Mouse (Mus musculus) forebrain, embryonic 12.5 days (tissue): ENCODE data around the gene Bcl2l12. TPM values are rescaled to one million over a fixed set of nuclear protein-coding genes. Genes with fewer than 3 reads are reported as not detected.
A peak's percentile ranks its signal among the peaks of the same experiment; 100 is the strongest.
"Not testable (repeated sequence)": the region's sequence is repeated elsewhere in the genome, so short reads cannot be mapped to it uniquely, and the experiment has no call there.

Experiments used
- ATAC-seq: fragments of 200-750 bp; cut with Nextera tagmentation; 2 replicates; pipeline ENCODE4 v1.8.0; 2017; ENCODE audit warnings: moderate TSS enrichment; ENCODE audit not compliant: low FRiP score
- H3K27ac ChIP-seq: fragments of 300-500 bp; sonication (generic); 2 replicates; pipeline ENCODE4 v1.5.1; 2016; ENCODE audit warnings: mild to moderate bottlenecking
- H3K27me3 ChIP-seq: fragments of 300-500 bp; sonication (generic); 2 replicates; pipeline ENCODE4 v1.6.1; 2016; ENCODE audit warnings: mild to moderate bottlenecking
- H3K36me3 ChIP-seq: fragments of 300-500 bp; sonication (generic); replicated peaks from 2 replicates; pipeline ENCODE4 v1.6.1; 2016; ENCODE audit warnings: mild to moderate bottlenecking
- H3K4me1 ChIP-seq: fragments of 300-500 bp; sonication (generic); 2 replicates; pipeline ENCODE4 v1.6.1; 2016
- H3K4me2 ChIP-seq: fragments of 300-500 bp; sonication (generic); 2 replicates; pipeline ENCODE4 v1.6.1; 2016; ENCODE audit warnings: mild to moderate bottlenecking, moderate library complexity
- H3K4me3 ChIP-seq: fragments of 300-500 bp; sonication (generic); replicated peaks from 2 replicates; pipeline ENCODE4 v1.5.1; 2016; ENCODE audit warnings: mild to moderate bottlenecking
- H3K9ac ChIP-seq: fragments of 300-500 bp; sonication (generic); 2 replicates; pipeline ENCODE4 v1.6.1; 2016; ENCODE audit warnings: mild to moderate bottlenecking
- H3K9me3 ChIP-seq: fragments of 300-500 bp; sonication (generic); 2 replicates; pipeline ENCODE4 v1.6.1; 2016
- WGBS: fragments of 180-500 bp; shearing (Covaris S2); methylation state at CpG from one replicate; pipeline ENCODE4 v1.1.7; 2016; 5-methylcytosine and 5-hydroxymethylcytosine counted together
- polyA plus RNA-seq: library from polyadenylated mRNA; unstranded; fragments of >200 nt; fragmentation: Nextera tagmentation; extraction: Ambion mirVana; gene quantifications from 2 replicates; pipeline ENCODE4 v1.2.1, GENCODE M21; 2016

The Bcl2l12 gene
- polyA plus RNA-seq, 1 experiment from 2014 or later: 66.4 TPM

GRCm38 (mm10) chr7:45029995-45030394 lies 31.5 kb upstream of the Bcl2l12 start:
- 91% methylated on average over 6 of the region's 6 CpGs for WGBS
- no peaks in the 10 kb centered on the region; the same call in 1 of the 2 replicates for H3K4me1 ChIP-seq
- no peaks in the 10 kb centered on the region for H3K27me3 ChIP-seq
- no peak overlapping the region for H3K27ac ChIP-seq
- no peak for ATAC-seq
- H3K4me2 ChIP-seq: no peak overlapping the region
- H3K9ac ChIP-seq: no peak overlapping the region
- H3K4me3 ChIP-seq: no peak overlapping the region
- no peaks in the 10 kb centered on the region for H3K9me3 ChIP-seq
- H3K36me3 ChIP-seq: peaks cover 81% of the 10 kb centered on the region

- no peak overlapping the region for H3K4me3 ChIP-seq
- no peak overlapping the region for H3K27ac ChIP-seq
- WGBS: 95% methylated on average over 11 of the region's 11 CpGs
- no peak overlapping the region for H3K9ac ChIP-seq
- H3K36me3 ChIP-seq: peaks cover 64% of the 10 kb centered on the region
- ATAC-seq: no peak
- H3K27me3 ChIP-seq: no peaks in the 10 kb centered on the region
- H3K4me2 ChIP-seq: no peak overlapping the region
- H3K4me1 ChIP-seq: no peaks in the 10 kb centered on the region; the same call in 1 of the 2 replicates
- no peaks in the 10 kb centered on the region for H3K9me3 ChIP-seq
These were observed 29.8 kb upstream of the Bcl2l12 start for GRCm38 (mm10) chr7:45028351-45028750.

GRCm38 (mm10) chr7:45027761-45028160 lies 29.2 kb upstream of the Bcl2l12 start:
- Histone ChIP-seq H3K9ac (no peak overlapping the region), H3K4me1 (no peaks in the 10 kb centered on the region; the same call in 1 of the 2 replicates), H3K27me3 (no peaks in the 10 kb centered on the region), H3K27ac (no peak overlapping the region), H3K4me3 (no peak overlapping the region), H3K36me3 (peaks cover 58% of the 10 kb centered on the region), H3K4me2 (no peak overlapping the region), H3K9me3 (no peaks in the 10 kb centered on the region)
- 92% methylated on average over 9 of the region's 9 CpGs for WGBS
- ATAC-seq: no peak

- H3K4me2 ChIP-seq: no peak overlapping the region
- H3K4me3 ChIP-seq: no peak overlapping the region
- no peaks in the 10 kb centered on the region; the same call in 1 of the 2 replicates for H3K4me1 ChIP-seq
- no peak overlapping the region for H3K9ac ChIP-seq
- H3K36me3 ChIP-seq: peaks cover 43% of the 10 kb centered on the region
- no peaks in the 10 kb centered on the region for H3K9me3 ChIP-seq
- no peak overlapping the region for H3K27ac ChIP-seq
- WGBS: 63% methylated on average over 2 of the region's 2 CpGs
- no peaks in the 10 kb centered on the region for H3K27me3 ChIP-seq
- no peak; the same call in 1 of the 2 replicates for ATAC-seq
These were observed 27.7 kb upstream of the Bcl2l12 start for GRCm38 (mm10) chr7:45026256-45026655.

GRCm38 (mm10) chr7:45025601-45026220 lies 27.2 kb upstream of the Bcl2l12 start:
- no peaks in the 10 kb centered on the region for H3K9me3 ChIP-seq

GRCm38 (mm10) chr7:45024281-45025248 lies 26.1 kb upstream of the Bcl2l12 start:
- no peak for ATAC-seq

More at GRCm38 (mm10) chr7:45025601-45026220, 27.2 kb upstream of the Bcl2l12 start:
- Histone ChIP-seq H3K9ac (no peak overlapping the region), H3K27me3 (no peaks in the 10 kb centered on the region), H3K4me3 (no peak overlapping the region), H3K4me1 (no peaks in the 10 kb centered on the region; the same call in 1 of the 2 replicates), H3K27ac (0 out of 2 replicates have a peak overlapping the region, but pooled peaks have one; percentile 42), H3K36me3 (peaks cover 38% of the 10 kb centered on the region), H3K4me2 (no peak overlapping the region)
- WGBS: 81% methylated on average over 8 of the region's 8 CpGs
- ATAC-seq: no peak

GRCm38 (mm10) chr7:45023711-45024110 lies 25.2 kb upstream of the Bcl2l12 start:
- H3K9ac ChIP-seq, H3K4me1 ChIP-seq, H3K27ac ChIP-seq, H3K4me2 ChIP-seq, ATAC-seq, H3K4me3 ChIP-seq, H3K9me3 ChIP-seq: not testable (repeated sequence)
- whole genome bisulfite sequencing: 82% methylated on average over 5 of the region's 5 CpGs
- Histone ChIP-seq H3K27me3 (peaks cover 19% of the 10 kb centered on the region), H3K36me3 (peaks cover 18% of the 10 kb centered on the region)

More at GRCm38 (mm10) chr7:45024281-45025248, 26.1 kb upstream of the Bcl2l12 start:
- H3K9me3 ChIP-seq: no peaks in the 10 kb centered on the region
- H3K4me1 ChIP-seq: no peaks in the 10 kb centered on the region; the same call in 1 of the 2 replicates
- 89% methylated on average over 15 of the region's 15 CpGs for WGBS
- H3K36me3 ChIP-seq: peaks cover 27% of the 10 kb centered on the region
- peaks cover 11% of the 10 kb centered on the region for H3K27me3 ChIP-seq
- H3K9ac ChIP-seq: no peak overlapping the region
- H3K27ac ChIP-seq: 0 out of 2 replicates have a peak overlapping the region, but pooled peaks have one; percentile 42
- H3K4me2 ChIP-seq: no peak overlapping the region
- H3K4me3 ChIP-seq: no peak overlapping the region

GRCm38 (mm10) chr7:45020225-45020624 lies 21.7 kb upstream of the Bcl2l12 start:
- Histone ChIP-seq H3K9ac (no peak overlapping the region), H3K4me3 (no peak overlapping the region), H3K4me1 (peaks cover 15% of the 10 kb centered on the region), H3K27ac (no peak overlapping the region), H3K9me3 (no peaks in the 10 kb centered on the region), H3K27me3 (peaks cover 24% of the 10 kb centered on the region), H3K4me2 (no peak overlapping the region), H3K36me3 (no peaks in the 10 kb centered on the region)
- 82% methylated on average over 9 of the region's 9 CpGs for WGBS
- ATAC-seq: no peak

- 0 out of 2 replicates have a peak overlapping the region, but pooled peaks have one; percentile 7 for H3K9ac ChIP-seq
- no peak overlapping the region for H3K4me2 ChIP-seq
- H3K4me3 ChIP-seq: no peak overlapping the region
- no peaks in the 10 kb centered on the region for H3K9me3 ChIP-seq
- H3K27ac ChIP-seq: no peak overlapping the region
- H3K4me1 ChIP-seq: peaks cover 26% of the 10 kb centered on the region
- no peak for ATAC-seq
- peaks cover 24% of the 10 kb centered on the region for H3K27me3 ChIP-seq
- WGBS: 45% methylated on average over 8 of the region's 8 CpGs
- H3K36me3 ChIP-seq: no peaks in the 10 kb centered on the region
These were observed 20.6 kb upstream of the Bcl2l12 start for GRCm38 (mm10) chr7:45019031-45019571.

- Histone ChIP-seq H3K4me2 (peak within 1 kb of the TSS; percentile 94), H3K9ac (peak within 1 kb of the TSS; percentile 59), H3K4me1 (peaks cover 28% of the 10 kb centered on the region), H3K4me3 (peak within 1 kb of the TSS; percentile 95), H3K9me3 (no peaks in the 10 kb centered on the region), H3K27me3 (peaks cover 24% of the 10 kb centered on the region), H3K36me3 (peaks cover 16% of the 10 kb centered on the region), H3K27ac (peak within 1 kb of the TSS; percentile 91)
- WGBS: under 1% methylated on average over 36 of the region's 36 CpGs
- ATAC-seq: peak; percentile 81
These were observed 18.9 kb upstream of the Bcl2l12 start, which contains the start of gene Rras for GRCm38 (mm10) chr7:45017242-45018061. Rras (plus strand) TSS chr7:45017961.

GRCm38 (mm10) chr7:45016761-45017160 lies 18.2 kb upstream of the Bcl2l12 start:
- peaks cover 24% of the 10 kb centered on the region for H3K27me3 ChIP-seq
- 4% methylated on average over 4 of the region's 4 CpGs for WGBS

More at GRCm38 (mm10) chr7:45016761-45017160, 18.2 kb upstream of the Bcl2l12 start:
- peaks cover 28% of the 10 kb centered on the region for H3K4me1 ChIP-seq
- peak overlapping the region; percentile 94 for H3K4me2 ChIP-seq
- no peaks in the 10 kb centered on the region for H3K9me3 ChIP-seq
- H3K9ac ChIP-seq: peak overlapping the region; percentile 57
- ATAC-seq: no peak
- peak overlapping the region; percentile 91 for H3K27ac ChIP-seq
- peaks cover 23% of the 10 kb centered on the region for H3K36me3 ChIP-seq
- peak overlapping the region; percentile 95 for H3K4me3 ChIP-seq
